Mouse (Mus musculus): Measurements from ENCODE around the gene Hexa.

Hexa gene

DNA sequence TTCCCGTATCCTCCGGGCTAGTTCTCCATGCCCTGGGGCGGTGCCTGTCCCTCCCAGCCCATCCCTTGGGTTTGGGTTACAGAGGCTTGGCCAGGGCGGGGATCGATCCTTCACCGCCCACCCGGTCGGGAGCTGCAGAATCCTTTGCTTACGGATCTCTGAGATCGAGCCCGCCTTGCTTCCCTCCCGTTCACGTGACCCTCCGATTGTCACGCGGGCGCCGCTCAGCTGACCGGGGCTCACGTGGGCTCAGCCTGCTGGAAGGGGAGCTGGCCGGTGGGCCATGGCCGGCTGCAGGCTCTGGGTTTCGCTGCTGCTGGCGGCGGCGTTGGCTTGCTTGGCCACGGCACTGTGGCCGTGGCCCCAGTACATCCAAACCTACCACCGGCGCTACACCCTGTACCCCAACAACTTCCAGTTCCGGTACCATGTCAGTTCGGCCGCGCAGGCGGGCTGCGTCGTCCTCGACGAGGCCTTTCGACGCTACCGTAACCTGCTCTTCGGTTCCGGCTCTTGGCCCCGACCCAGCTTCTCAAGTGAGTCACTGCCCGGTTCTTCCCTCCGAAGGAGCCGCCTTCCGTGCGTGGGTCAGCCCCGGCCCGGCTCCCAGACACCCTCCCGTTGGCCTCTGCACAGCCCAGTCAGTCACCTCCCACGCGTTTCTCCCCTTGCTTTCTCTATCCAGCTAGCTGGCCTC is at the start of gene Hexa, which contains the start of gene Tmem202:
Hexa (plus strand) TSS at position 100 of the 697 bp plus-strand sequence.
Tmem202 (minus strand) TSS at position 407 of the 697 bp plus-strand sequence.
- DNase-seq = peak; percentile 94

DNA sequence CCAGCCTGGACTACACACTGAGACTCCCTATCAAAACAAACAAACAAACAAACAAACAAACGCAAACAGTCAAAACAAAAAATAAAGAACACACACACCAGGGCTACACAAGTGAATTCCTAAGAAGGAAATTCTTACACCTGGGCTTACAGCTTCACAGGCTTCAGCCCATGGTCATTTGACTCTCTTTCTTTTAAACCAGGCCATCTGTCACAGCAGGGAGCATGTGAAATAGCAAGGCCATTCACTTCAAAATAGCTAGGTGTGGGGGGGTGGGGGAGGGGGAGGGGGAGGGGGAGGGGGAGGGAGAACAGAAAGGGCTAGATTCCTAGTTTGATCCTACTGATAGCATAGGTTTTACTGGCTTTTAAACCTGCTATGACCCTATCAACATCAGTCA is 31.2 kb upstream of the Hexa start:
- no peak for DNase-seq

DNA sequence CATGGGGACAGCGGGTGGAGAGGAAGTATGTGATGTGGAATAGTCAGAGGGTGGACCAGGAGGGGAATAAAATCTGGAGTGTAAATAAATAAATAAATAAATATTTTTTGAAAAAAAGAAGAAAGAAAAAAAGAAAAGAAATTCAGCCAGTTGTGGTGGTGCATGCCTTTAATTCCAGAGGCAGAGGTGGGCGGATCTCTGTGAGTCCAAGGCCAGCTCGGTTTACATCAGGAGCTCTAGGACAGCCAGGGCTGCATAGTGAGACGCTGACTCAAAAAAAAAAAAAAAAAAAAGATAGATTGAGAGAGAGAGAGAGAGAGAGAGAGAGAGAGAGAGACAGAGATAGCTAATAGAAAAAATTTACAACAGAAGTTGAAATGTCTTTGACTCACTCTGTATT is 27.0 kb upstream of the Hexa start:
- no peak for DNase-seq

DNA sequence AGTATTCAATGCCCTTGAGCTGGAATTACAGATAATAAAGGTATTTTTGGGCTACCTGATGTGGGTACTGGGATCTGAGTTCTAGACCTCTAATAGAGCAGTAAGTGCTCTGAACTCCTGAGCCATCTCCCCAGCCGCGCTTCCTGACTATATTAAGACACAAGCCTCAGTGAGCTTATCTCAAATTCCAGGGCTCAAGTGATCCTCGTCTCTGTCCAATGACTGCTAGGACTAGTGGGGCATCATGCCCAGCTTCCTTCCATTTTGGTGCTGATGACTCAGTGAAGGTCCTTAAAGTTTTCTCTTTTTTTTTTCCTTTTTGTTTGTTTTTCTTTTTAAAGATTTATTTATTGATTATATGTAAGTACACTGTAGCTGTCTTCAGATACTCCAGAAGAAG is 24.3 kb upstream of the Hexa start:
- no peak for DNase-seq

DNA sequence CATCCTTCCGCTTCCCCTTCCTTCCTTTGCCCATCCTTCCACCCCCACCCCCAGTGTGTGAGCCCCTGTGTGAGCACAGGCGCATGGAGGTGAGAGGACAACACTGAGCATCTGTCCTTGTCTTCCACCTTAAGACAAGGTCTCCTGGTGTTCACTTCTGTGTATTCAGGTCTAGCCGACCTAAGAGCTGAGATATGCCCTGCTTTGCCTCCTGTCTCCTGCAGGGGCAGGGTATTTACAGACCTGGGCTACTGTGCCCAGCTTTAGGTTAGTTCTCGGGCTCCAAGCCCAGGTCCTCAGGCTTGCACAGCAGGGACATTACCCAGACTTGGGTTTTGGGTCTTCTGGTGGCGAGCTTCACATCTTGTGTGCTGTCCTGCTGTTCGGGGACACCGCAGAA is 22.2 kb upstream of the Hexa start:
- DNase-seq = peak; percentile 19

DNA sequence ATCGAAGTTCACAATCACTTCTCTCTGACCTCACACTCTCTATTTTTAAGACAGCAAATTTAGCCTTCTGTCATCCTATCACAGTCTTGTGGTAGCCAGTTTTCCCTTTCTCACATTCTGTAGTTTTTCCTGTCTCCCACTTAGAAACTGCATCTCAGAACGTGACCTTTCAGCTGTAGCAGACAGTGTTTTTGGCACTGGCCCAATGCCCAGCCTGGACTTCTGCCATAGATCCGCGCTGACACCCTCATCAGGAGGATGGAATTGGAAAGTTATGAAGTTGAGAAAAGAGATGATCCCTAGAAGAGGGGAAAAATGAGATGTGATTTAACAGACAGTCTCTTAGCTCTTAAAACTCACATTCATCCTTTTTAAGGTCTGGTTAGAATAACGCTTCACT is 20.4 kb upstream of the Hexa start:
- DNase-seq = no peak

DNA sequence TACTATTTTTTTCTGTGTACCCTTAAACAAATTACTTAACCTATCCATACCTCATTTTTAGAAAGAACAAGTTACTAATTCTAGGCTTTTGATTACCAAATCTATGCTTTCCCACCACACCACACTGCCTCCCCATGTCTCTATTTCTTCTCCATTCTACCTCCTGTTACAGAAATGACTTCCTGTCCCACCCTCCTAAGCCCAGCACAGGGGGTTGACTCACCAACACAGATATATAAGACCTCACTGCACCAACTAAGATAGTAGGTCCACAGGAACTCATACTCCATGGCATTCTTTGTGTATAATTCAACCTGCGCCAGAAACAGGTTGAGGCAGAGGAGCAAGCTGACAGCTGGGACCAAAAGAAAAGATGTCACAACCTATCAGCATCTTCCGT is 19.9 kb upstream of the Hexa start:
- no peak for DNase-seq

DNA sequence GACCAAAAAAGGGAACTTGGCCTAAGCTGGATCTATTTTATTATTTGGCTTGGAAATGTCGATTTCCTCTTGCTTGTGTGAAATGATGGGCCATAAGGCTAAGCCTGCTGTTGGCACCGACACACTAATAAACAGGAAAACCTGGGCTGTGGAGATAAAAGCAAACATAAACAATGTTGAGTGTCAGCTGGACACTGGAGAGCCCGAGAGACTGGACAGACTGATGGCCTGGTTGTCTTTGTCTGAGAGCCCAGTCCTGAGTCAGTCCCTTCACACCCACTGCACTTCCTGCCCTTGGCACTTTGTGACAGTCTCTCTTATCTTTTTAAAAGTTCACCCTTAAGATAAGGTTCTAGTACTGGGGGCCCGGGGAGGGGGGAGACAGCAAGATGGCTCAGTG is 16.4 kb upstream of the Hexa start:
- no peak for DNase-seq

DNA sequence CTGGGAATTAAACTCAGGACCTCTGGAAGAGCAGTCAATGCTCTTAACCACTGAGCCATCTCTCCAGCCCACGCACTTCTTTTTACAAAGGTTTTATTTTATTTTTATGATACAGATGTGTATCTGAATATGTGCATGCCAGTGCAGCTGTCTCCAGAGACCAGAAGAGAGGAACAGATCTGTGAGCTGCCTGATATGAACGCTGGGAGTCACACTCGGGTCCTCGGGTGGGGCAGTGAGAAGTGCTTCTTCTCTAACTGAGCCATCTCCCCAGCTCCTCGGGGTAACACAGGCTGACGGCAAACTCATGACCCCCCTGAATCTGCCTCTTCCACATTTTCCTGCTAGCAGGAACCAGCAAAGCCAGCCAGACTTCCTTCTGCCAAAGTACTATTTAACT is 12.6 kb upstream of the Hexa start:
- DNase-seq = no peak

DNA sequence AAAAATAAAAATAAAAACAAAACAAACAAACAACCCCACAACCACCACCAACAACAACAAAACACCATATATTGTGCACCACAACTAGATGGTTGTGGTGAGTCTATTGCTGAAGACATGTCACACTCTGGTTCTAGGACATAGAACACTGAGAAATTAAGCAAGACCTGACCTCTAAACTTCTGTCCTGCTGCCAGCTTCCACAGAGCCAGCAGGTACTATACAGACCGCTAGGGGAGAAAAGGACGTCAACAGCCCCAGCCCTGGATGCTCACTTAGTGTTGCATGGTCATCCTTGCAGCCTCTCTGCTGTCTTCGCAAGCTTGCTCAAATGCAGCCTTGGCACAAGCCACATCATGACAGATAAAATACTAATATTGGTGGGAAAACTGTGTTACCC is 11.8 kb upstream of the Hexa start:
- DNase-seq = no peak

DNA sequence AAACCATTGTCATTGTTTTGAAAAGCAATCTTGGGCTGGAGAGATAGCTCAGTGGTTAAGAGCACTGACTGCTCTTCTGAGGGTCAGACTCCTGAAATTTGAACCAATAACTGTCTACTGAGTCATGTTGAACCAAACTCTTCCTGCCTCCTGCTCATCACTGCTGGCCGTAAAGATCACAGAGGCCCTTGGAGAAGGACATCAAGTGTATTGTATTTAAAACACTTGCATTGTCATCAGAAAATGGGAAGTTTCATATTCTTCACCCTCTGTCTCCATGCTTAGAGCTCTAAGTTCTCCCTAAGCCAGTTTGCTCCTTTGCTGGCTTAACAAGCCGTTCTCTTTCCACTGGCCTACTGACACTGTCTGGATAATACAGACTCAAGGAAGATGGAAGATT is 11.1 kb upstream of the Hexa start:
- DNase-seq = no peak

DNA sequence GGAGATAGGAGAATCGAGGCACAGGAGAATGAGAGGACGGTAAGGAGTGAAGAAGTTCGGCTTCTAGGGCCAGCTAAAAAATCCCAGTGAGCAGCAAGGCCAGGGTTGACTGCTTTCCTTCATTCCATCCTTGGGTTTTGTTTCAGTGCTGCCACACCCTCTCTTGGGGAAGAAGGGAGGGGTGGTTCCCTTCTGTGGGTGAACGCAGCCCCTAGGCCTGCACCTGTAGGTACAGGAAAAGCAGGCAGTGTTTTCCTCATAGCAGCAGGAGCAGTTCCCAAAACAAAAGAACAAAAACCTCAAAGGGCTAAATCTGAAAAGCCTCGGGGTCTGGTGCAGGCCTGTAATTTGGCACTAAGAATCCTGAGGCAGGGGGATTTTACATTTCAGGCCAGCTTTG is 7.7 kb upstream of the Hexa start:
- no peak for DNase-seq

DNA sequence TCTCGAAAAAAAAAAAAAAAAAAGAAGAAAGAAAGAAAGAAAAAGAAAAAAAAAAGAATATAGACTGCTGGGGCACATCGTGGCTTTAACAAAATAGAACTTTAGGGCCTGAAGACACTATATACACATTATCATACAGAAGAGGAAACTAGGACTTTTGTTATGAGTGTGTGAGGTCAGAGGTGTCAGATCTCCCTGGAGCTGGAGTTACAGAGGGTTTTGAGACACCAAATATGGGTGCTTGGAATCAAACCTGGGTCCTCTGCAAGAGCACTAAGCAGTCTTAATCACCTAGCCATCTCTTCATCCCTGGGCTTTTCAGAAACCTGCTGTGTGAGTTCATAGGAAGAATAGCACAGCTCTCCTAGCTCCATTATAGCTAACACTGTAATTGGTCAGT is 5.9 kb upstream of the Hexa start:
- no peak for DNase-seq

DNA sequence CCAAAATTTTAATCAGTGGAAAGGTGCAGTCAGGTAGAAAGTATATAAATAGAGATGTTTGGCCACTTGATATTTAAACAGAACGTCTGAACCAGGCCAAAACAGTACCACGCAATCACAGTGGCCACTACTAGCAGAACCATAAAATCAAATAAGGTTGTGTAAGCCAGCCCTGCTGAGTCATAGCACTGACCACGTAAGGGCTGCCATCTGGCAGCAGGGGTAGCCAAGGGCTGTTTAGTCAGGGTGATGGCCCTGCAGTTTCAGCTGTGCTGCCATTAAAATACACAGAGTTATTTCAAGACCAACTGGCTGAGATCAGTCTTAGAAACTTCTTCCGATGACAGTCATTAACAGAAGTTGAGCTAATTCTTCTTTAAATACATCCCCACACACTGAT is 5.5 kb upstream of the Hexa start:
- no peak for DNase-seq

DNA sequence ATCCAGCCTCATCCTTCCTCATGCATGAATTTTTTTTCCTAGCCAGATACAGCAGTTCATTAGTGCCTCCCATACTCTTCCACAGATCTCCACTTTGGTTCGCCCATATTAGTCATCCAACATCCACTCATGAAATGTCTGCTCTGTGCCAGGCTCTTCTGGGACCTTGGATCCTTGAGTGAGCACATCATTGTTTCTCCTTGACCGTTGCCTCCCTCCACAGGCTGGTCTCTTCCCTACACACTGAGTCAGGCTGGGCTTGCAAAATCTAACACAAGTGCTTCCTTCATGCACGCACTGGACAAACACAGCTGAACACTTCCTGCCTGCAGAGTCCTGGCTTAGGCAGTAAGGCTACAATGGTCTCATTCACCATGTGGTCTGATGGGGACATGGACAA is 1.7 kb upstream of the Hexa start:
- no peak for DNase-seq

DNA sequence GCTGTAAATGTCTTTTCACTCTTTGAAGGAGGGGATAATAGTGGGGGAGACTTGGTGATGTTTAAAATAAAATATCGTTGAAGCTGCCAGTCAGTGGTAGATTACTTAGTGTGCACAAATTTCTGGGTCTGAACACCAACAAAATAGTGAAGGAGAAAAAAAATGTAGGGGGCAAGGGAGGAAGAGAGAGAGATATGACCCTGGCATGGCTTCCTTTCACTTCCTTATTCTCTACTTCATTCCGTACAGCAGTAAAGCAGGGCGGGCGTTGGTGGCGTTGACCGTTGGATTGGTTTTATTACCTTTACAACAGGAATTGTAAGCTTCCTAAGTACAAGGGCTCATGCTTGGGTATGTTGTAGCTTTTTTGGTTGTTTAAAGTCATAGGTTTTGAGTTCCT is 2.3 kb downstream of the Hexa start:
- DNase-seq = no peak

DNA sequence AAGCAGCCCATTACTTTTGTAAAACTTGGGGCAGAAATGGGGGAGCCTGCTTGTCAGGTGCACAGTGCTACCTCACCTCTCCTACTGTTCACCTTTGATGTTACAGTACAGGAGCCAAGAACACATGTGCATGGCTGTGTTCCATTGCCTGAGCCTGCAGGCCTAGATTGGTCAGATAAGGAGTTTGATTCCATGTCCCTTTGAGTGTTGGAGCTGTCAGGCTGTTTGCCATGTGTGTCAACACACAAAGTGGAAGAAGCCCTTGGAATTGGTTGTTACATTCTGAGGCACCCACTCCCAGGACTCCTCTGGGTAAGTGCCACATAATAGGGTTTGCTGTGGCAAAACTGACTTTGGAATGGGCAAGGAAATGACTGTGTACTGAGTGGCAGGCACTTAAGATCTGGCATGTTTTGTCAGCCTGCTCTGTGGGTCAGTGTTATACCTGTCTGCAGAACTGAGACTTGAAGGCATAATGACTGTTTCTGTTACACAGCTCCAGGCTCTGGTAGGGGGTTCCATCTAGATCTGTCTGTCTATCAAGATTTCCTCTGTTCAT is 3.5 kb downstream of the Hexa start:
- no peak for DNase-seq

DNA sequence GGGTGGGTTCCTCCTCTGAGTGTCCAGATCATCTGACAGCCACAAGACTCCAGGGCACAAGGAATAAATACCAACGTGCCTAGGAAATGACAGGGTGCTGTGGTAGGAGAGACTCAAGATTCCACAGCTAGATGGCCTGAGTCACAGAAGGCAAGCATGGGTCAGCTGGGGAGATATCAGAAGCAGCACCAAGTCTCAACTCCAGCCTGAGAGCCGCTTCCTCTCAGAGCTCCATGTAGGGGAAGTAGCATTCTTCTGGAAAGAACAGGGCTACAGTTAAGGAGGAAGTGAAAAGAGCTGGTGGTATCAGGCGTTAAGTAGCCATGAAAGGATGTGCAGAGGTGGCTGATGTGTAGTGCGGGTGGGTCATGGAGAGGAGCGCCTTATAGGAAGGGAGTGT is 5.4 kb downstream of the Hexa start:
- no peak for DNase-seq

DNA sequence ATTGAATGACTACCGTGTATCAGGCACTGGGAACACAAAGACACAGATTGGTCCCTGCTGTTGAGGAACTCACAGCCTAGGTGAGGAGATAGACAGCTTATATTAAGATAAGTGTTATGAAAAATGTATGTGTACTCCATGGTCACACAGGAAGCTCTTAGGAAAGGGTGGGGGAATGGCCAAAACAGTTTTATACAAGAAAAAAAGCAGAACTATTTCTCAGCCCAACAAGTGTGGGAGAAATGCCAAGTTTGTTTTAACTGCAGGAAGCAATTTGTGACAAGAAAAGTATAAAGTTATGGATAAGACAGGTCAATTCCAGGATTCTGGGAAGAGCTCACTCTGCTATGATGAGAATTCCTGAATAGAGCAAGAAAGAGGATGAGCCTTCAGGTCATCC is 8.5 kb downstream of the Hexa start:
- DNase-seq = no peak

DNA sequence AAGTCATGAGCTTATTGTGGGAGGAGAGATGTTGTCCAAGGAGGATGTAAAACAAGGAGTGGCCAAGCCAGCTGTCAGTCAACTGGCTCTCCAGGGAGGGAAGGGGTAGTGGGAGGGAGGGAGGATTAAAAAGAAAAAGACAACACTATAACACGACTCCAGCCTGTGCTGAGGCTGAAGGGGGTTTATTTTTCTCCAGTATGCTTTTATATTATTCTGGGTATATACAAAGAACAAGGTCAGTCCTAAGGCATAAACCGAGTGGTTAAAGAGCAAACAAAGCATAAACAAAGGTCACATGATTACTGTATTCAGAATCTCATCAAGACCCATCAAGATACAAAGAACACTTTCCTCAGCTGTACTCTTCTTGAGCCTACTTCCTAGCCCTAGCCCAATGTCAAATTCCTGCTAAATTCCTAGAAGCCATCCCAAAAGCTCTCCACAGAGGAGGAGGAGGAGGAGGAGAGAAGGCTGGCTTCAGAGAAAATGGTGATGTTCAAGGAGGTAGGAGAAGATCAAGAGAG is 9.7 kb downstream of the Hexa start:
- no peak for DNase-seq

DNA sequence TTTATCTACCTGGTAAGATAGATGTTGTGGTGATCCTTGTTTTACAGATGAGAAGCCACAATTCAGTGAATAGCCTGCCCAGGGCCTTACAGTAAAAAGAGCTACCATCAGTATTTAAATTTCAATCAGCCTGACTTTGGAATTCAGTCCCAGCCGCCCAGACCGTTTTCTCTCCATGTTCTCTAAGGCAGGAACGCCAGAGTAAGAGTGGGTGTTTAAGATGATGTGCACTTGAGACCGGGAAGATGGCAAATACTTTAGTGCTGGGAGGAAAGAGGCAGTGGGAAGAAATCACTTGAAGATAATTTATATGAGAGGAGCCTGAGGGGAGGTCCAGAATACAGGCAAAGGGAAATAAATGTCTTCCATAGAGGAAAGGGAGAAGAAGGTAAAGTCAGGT is 10.7 kb downstream of the Hexa start:
- no peak for DNase-seq

DNA sequence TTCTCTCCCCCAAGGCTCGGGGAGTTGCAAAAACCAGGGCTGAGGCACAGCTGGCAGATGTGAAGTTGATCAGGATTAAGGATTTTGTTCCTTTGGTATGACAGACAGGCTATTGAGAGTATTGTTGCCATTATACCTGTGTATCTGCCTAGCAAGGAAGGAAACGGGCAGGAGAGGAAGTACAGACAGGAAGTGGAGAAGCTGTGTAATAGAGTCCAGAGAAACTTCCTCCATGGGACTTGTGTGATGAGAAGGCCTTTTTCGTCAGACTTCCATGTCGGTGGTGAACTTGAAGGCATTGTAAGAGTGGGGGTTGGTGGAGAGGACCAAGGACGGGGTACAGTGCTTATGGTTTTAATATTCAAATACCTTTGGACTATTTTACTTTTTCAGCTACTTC is 11.7 kb downstream of the Hexa start:
- no peak for DNase-seq

DNA sequence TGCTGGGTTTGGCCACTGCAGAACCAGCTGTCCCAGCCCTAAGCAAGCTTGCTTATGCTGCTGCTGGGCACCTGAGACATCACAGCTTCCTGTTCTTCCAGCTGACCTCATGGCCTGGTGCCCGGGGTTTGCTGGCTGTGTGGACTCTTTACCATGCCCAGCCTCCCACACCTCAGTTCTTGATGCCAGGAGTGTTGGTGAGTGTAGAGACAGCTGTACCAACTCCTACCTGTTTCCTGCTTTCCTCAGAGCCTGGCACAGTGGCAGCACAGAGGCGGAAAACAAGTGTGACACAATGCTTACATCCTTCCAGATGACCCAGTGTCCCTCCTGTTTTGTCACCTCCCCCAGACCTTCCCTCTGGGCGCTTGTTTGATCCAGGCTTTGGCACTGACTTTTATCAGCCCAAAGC is 12.3 kb downstream of the Hexa start:
- DNase-seq = no peak

DNA sequence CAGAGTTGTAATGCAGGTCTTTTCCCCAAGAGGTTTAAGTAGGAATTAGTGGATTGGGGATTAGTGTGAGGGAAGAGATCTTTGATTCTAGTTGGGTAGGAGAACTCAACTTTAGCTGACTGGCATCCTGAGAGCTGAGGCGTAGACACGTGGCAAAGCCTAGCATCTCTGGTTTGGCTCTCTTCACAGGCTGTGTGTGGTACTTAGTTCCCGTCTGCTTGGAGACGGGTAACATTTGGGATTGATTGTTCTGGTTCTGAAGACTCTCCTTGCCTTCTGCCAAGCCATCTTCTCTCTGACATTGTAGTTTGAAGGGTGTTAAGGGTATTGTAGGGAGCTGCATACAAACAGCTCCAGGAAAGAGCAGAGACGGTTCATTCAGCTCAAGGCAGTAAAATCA is 13.3 kb downstream of the Hexa start:
- DNase-seq = no peak

DNA sequence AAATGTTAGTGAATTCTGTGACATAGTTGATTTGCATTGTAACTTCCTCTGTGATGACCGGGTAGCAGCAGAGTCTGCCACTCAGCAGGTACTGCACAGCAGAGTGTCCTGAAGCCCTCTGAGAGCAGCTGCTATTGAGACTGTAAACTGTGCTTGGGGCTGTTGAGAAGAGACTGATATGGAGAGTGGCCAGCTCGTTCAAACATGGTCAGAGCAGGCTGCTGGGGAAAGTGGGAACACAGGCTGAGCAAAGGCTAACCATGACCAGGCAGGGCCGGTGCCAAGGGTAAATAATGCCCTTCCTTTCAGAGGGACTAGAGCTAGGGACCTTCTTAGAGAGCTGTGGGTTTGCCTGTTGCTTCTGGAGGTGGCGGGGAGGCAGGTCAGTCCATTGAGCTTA is 14.4 kb downstream of the Hexa start:
- no peak for DNase-seq

All from retina, postnatal 1 day (tissue).